Mouse (Mus musculus): ENCODE results near the gene Hist1h2bk. TPM values are rescaled to one million over a fixed set of nuclear protein-coding genes. Genes with fewer than 3 reads are reported as not detected.

Hist1h2bk gene
- polyA plus RNA-seq, 1 experiment from 2014 or later = 4.6 TPM

Small RNA genes lying within 50 kb of the gene (microRNA-seq; reads per million reads assigned to microRNA genes)
- gene Gm26300 (not detected), gene Gm44390 (not detected), gene Gm44486 (not detected)

Other genes with a start within 250 kb of the Hist1h2bk start
- 2.6 and 3.0 TPM in 2 replicates for gene Hist1h2an, start 248.7 kb upstream of the Hist1h2bk start, polyA plus RNA-seq (2015; fragmentation: Nextera tagmentation; extraction: Ambion mirVana)
- 0.67 and 1.9 TPM in 2 replicates for gene Hist1h2bp, start 248.4 kb upstream of the Hist1h2bk start, polyA plus RNA-seq (2015; fragmentation: Nextera tagmentation; extraction: Ambion mirVana)
- 12.2 and 15.4 TPM in 2 replicates for gene Hist1h2bq, start 225.7 kb upstream of the Hist1h2bk start, polyA plus RNA-seq (2015; fragmentation: Nextera tagmentation; extraction: Ambion mirVana)
- 1.8 TPM in 1 of 2 replicates, not detected in the other for gene Hist1h2ao, start 225.4 kb upstream of the Hist1h2bk start, polyA plus RNA-seq (2015; fragmentation: Nextera tagmentation; extraction: Ambion mirVana)
- not detected in 2 replicates for gene Hist1h4m, start 224.1 kb upstream of the Hist1h2bk start, polyA plus RNA-seq (2015; fragmentation: Nextera tagmentation; extraction: Ambion mirVana)
- 6.1 and 9.4 TPM in 2 replicates for gene Hist1h4n, start 203.7 kb upstream of the Hist1h2bk start, polyA plus RNA-seq (2015; fragmentation: Nextera tagmentation; extraction: Ambion mirVana)
- 1,855 and 2,360 TPM in 2 replicates for gene Hist1h2ap, start 202.4 kb upstream of the Hist1h2bk start, polyA plus RNA-seq (2015; fragmentation: Nextera tagmentation; extraction: Ambion mirVana)
- gene Hist1h2br, start 202.1 kb upstream of the Hist1h2bk start, polyA plus RNA-seq (2015; fragmentation: Nextera tagmentation; extraction: Ambion mirVana) = 11.5 and 15.4 TPM in 2 replicates
- 23.6 and 24.7 TPM in 2 replicates for gene Zfp184, start 90.8 kb upstream of the Hist1h2bk start, polyA plus RNA-seq (2015; fragmentation: Nextera tagmentation; extraction: Ambion mirVana)
- not detected in 2 replicates for gene Pom121l2, start 54.7 kb upstream of the Hist1h2bk start, polyA plus RNA-seq (2015; fragmentation: Nextera tagmentation; extraction: Ambion mirVana)
- gene Prss16, start 26.1 kb upstream of the Hist1h2bk start, polyA plus RNA-seq (2015; fragmentation: Nextera tagmentation; extraction: Ambion mirVana) = 0.14 TPM in 1 of 2 replicates, not detected in the other
- 2.5 and 9.8 TPM in 2 replicates for gene Hist1h2ah, start 302 bp upstream of the Hist1h2bk start, polyA plus RNA-seq (2015; fragmentation: Nextera tagmentation; extraction: Ambion mirVana)
- gene Hist1h4i, start 5.5 kb downstream of the Hist1h2bk start, polyA plus RNA-seq (2015; fragmentation: Nextera tagmentation; extraction: Ambion mirVana) = 16.9 and 19.2 TPM in 2 replicates
- gene Hist1h2ag, start 7.1 kb downstream of the Hist1h2bk start, polyA plus RNA-seq (2015; fragmentation: Nextera tagmentation; extraction: Ambion mirVana) = 19.7 and 27.8 TPM in 2 replicates
- 6.8 and 7.3 TPM in 2 replicates for gene Hist1h2bj, start 7.3 kb downstream of the Hist1h2bk start, polyA plus RNA-seq (2015; fragmentation: Nextera tagmentation; extraction: Ambion mirVana)
- not detected in 2 replicates for gene Vmn1r188, start 48.6 kb downstream of the Hist1h2bk start, polyA plus RNA-seq (2015; fragmentation: Nextera tagmentation; extraction: Ambion mirVana)
- gene Vmn1r189, start 70.0 kb downstream of the Hist1h2bk start, polyA plus RNA-seq (2015; fragmentation: Nextera tagmentation; extraction: Ambion mirVana) = not detected in 2 replicates
- gene Vmn1r191, start 148.1 kb downstream of the Hist1h2bk start, polyA plus RNA-seq (2015; fragmentation: Nextera tagmentation; extraction: Ambion mirVana) = not detected in 2 replicates
- gene Vmn1r192, start 155.3 kb downstream of the Hist1h2bk start, polyA plus RNA-seq (2015; fragmentation: Nextera tagmentation; extraction: Ambion mirVana) = not detected in 2 replicates
- not detected in 2 replicates for gene Vmn1r193, start 187.3 kb downstream of the Hist1h2bk start, polyA plus RNA-seq (2015; fragmentation: Nextera tagmentation; extraction: Ambion mirVana)
- not detected in 2 replicates for gene Vmn1r194, start 208.3 kb downstream of the Hist1h2bk start, polyA plus RNA-seq (2015; fragmentation: Nextera tagmentation; extraction: Ambion mirVana)
- gene Vmn1r195, start 234.7 kb downstream of the Hist1h2bk start, polyA plus RNA-seq (2015; fragmentation: Nextera tagmentation; extraction: Ambion mirVana) = not detected in 2 replicates